Mouse (Mus musculus) ES-E14 (cell line): ENCODE measurements around the gene Ube2h. TPM values are rescaled to one million over a fixed set of nuclear protein-coding genes. Genes with fewer than 3 reads are reported as not detected.
A peak's percentile ranks its signal among the peaks of the same experiment; 100 is the strongest.

Source experiments
- DNase-seq: peaks from one replicate; pipeline ENCODE4 v3.0.0-alpha.2; 2013; ENCODE audit warnings: low read depth, low spot score
- H3K27ac ChIP-seq: 2 replicates; pipeline ENCODE4 v1.5.1; 2012; ENCODE audit warnings: low read depth, mild to moderate bottlenecking, low read length, moderate library complexity, mixed read lengths; ENCODE audit not compliant: poor library complexity, insufficient read depth, severe bottlenecking
- H3K36me3 ChIP-seq: 2 replicates; pipeline ENCODE4 v1.6.1; 2012; ENCODE audit warnings: mild to moderate bottlenecking, low read length, moderate library complexity, mixed read lengths; ENCODE audit not compliant: control insufficient read depth, poor library complexity, insufficient read depth, severe bottlenecking
- H3K4me1 ChIP-seq, 2 experiments: fragments of 150-350 bp in 1 of 2; sonication (generic) in 1 of 2; 2 replicates each; pipeline ENCODE4 v1.6.1; 2012; ENCODE audit warnings: low read length in 2 of 2, mild to moderate bottlenecking in 1 of 2, mixed read lengths in 1 of 2; ENCODE audit not compliant: control insufficient read depth in 2 of 2, insufficient read depth in 2 of 2, poor library complexity in 1 of 2
- H3K4me3 ChIP-seq, 2 experiments: fragments of 150-350 bp in 1 of 2; sonication (generic) in 1 of 2; 2 replicates each; pipeline ENCODE4 v1.5.1; 2012; ENCODE audit warnings: low read length in 2 of 2, low read depth in 1 of 2, mild to moderate bottlenecking in 1 of 2, mixed read lengths in 1 of 2; ENCODE audit not compliant: insufficient read depth in 1 of 2, poor library complexity in 1 of 2, severe bottlenecking in 1 of 2
- H3K9ac ChIP-seq: 2 replicates; pipeline ENCODE4 v1.6.1; 2012; ENCODE audit warnings: low read depth, mild to moderate bottlenecking, low read length, mixed read lengths; ENCODE audit not compliant: poor library complexity, insufficient read depth, severe bottlenecking
- H3K9me3 ChIP-seq: fragments of 150-350 bp; sonication (generic); 2 replicates; pipeline ENCODE4 v1.6.1; 2012; ENCODE audit warnings: low read depth, mild to moderate bottlenecking, low read length; ENCODE audit not compliant: control insufficient read depth, insufficient read depth
- CHD2 ChIP-seq: IDR thresholded peaks from 2 replicates; pipeline ENCODE4 v1.6.1; 2014; ENCODE audit warnings: mild to moderate bottlenecking, low read depth, low read length, inconsistent platforms
- HCFC1 ChIP-seq: IDR thresholded peaks from 2 replicates; pipeline ENCODE4 v1.6.1; 2012; ENCODE audit warnings: low read length, inconsistent platforms, borderline replicate concordance; ENCODE audit not compliant: insufficient read depth
- MAFK ChIP-seq: IDR thresholded peaks from 2 replicates; pipeline ENCODE4 v1.6.1; 2014; ENCODE audit warnings: mild to moderate bottlenecking, low read depth, low read length, inconsistent platforms; ENCODE audit not compliant: insufficient read depth
- ZC3H11A ChIP-seq: IDR thresholded peaks from 2 replicates; pipeline ENCODE4 v1.6.1; 2012; ENCODE audit warnings: low read depth, mild to moderate bottlenecking, inconsistent platforms, low read length, borderline replicate concordance
- ZNF384 ChIP-seq: IDR thresholded peaks from 2 replicates; pipeline ENCODE4 v1.6.1; 2012; ENCODE audit warnings: low read depth, low read length, inconsistent platforms
- in situ Hi-C, 2 experiments: fragments of 600-800 bp; cut with MboI; formaldehyde crosslinking; loops; one replicate each; pipeline ENCODE4 v1.15.1; 2025; ENCODE audit warnings: low sequenced_read_pairs in 2 of 2, inconsistent platforms in 1 of 2; ENCODE audit not compliant: unreplicated experiment in 2 of 2
- total RNA-seq: library from RNA; depleted of rRNA; stranded (reverse); fragments of 300-350 nt; gene quantifications from 2 replicates; pipeline ENCODE4 v1.2.3, GENCODE M21; 2012

Gene Ube2h
- total RNA-seq, 1 experiment = 16.6 TPM

DNA sequence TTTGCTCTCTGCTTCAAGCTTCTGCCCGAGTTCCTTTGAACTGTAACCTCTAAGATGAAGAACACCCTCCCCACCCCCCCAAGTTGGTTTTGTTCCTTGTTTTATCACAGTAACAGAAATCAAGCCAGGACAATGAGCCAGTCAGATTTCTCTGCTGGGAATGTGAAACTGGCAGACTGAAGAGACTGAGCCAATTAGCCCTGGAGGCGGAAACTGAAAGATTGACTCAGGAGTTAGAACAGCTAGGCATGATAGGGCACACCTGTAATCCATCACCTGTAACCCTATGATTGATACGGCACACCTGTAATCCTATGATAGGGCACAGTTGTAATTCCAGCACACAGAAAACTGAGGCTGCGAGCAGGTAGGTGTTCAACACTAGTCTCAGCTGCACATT lies 27.9 kb upstream of the Ube2h start:
- no peak overlapping the region for H3K4me3 ChIP-seq
- DNase-seq = no peak
- no peaks in the 10 kb centered on the region for H3K36me3 ChIP-seq
- TF ChIP-seq CHD2 = no peak
- TF ChIP-seq HCFC1 = no peak
- TF ChIP-seq ZNF384 = no peak
- TF ChIP-seq MAFK = no peak
- no peak for TF ChIP-seq ZC3H11A
- no peaks in the 10 kb centered on the region for H3K4me1 ChIP-seq
- no peaks in the 10 kb centered on the region for H3K9me3 ChIP-seq
- in situ Hi-C loops = no loop called here
- H3K27ac ChIP-seq = no peak overlapping the region
- no peak overlapping the region for H3K9ac ChIP-seq

DNA sequence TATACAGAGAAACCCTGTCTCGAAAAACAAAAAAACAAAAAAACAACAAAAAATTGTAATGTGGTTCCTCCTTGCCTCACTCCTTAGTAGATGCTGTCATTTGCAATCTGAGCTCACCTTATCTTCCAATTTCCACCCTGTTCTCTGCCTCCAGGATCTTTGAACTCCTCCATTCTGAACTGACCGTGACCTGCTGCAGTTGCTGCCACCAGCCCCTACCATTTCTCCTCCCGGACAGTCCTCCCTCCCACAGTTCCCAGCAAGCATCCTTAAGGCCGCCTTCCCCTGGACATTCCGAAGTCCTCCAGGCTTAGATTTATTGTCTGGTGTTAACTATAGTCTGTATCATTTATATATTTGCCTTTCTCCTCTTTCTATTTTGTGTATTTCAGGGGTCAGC lies 26.4 kb upstream of the Ube2h start:
- TF ChIP-seq CHD2 (no peak), HCFC1 (no peak), ZNF384 (no peak), MAFK (no peak), ZC3H11A (no peak)
- H3K4me1 ChIP-seq = no peaks in the 10 kb centered on the region
- in situ Hi-C loops = no loop called here

DNA sequence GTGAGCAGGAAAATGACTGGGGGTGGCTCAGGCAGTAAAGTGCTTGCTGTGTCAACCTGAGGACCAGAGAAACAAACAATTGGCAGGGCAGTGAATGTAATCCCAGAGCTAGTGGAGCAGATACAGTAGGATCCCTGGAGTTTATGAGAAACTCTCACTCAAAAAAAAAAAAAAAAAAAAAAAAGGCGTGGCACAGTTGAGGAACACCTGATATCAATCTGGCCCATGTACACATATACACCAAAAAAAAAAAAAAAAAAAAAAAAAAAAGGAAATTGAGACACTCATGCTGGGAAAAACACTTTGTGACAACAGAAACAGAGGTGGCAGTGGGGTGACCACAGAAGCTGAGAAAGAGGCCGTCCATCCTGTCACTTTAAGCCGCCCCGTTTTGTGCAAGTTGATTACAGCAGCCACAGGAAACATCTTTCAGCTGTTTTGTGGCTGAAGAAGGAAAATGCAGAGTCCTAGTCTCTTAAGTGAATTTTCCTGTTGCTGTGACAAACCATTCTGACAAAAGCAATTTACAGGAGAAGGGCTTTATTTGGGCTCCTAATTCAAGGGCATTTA lies 21.7 kb upstream of the Ube2h start:
- Histone ChIP-seq H3K9ac (no peak overlapping the region), H3K36me3 (no peaks in the 10 kb centered on the region), H3K9me3 (no peaks in the 10 kb centered on the region), H3K4me3 (no peak overlapping the region), H3K27ac (no peak overlapping the region), H3K4me1 (peaks cover 4 to 5% of the 10 kb centered on the region in 2 experiments; a peak in 3 of 4 replicates)
- in situ Hi-C loops = no loop called here
- TF ChIP-seq CHD2 (no peak), ZNF384 (peak; percentile 71)
- DNase-seq = no peak

More for the DNA sequence above, 26.4 kb upstream of the Ube2h start:
- no peak overlapping the region for H3K27ac ChIP-seq
- no peaks in the 10 kb centered on the region for H3K36me3 ChIP-seq
- no peak for DNase-seq
- H3K9me3 ChIP-seq = no peaks in the 10 kb centered on the region
- H3K4me3 ChIP-seq = no peak overlapping the region
- no peak overlapping the region for H3K9ac ChIP-seq

- Histone ChIP-seq H3K36me3 (no peaks in the 10 kb centered on the region), H3K4me3 (no peak overlapping the region), H3K27ac (no peak overlapping the region; the same call in 1 of the 2 replicates), H3K9me3 (no peaks in the 10 kb centered on the region), H3K9ac (no peak overlapping the region), H3K4me1 (peaks cover 5 to 10% of the 10 kb centered on the region in 2 experiments; a peak in 3 of 4 replicates)
- DNase-seq = no peak
- TF ChIP-seq ZNF384 = no peak
- TF ChIP-seq HCFC1 = no peak
- TF ChIP-seq MAFK = no peak
- no peak for TF ChIP-seq ZC3H11A
- no peak for TF ChIP-seq CHD2
- in situ Hi-C loops = no loop called here
These were observed 16.7 kb upstream of the Ube2h start for GRCm38 (mm10) chr6:30321002-30321401.

DNA sequence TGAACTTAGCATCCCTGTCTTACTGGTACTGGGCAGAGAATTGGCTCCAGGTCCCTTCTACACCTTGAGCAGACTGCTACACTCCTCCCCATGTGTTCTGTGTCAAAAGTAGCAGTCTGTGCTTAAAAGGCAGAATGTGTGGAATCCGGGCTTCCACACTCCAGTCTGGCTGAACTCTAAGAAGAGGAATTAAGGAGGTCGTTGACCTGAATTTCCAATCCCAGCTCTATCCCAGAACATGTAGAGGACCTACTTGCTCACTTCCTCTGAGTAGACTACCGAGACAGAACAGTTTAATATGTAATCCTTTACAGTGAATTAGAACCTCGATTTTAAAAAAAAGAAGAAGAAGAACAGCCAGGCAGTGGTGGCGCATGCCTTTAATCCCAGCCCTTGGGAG lies 14.9 kb upstream of the Ube2h start:
- in situ Hi-C loops = no loop called here

More for the DNA sequence above, 14.9 kb upstream of the Ube2h start:
- TF ChIP-seq CHD2 = no peak
- TF ChIP-seq HCFC1 = no peak
- no peak for TF ChIP-seq MAFK
- TF ChIP-seq ZNF384 = no peak
- TF ChIP-seq ZC3H11A = no peak
- Histone ChIP-seq H3K36me3 (no peaks in the 10 kb centered on the region), H3K27ac (no peak overlapping the region), H3K9ac (no peak overlapping the region), H3K9me3 (no peaks in the 10 kb centered on the region), H3K4me1 (peaks cover 5 to 10% of the 10 kb centered on the region in 2 experiments; a peak in 3 of 4 replicates), H3K4me3 (no peak overlapping the region)
- no peak for DNase-seq
